Mouse (Mus musculus): ENCODE measurements around the gene Rnf207. TPM values are rescaled to one million over a fixed set of nuclear protein-coding genes. Genes with fewer than 3 reads are reported as not detected.
A peak's percentile ranks its signal among the peaks of the same experiment; 100 is the strongest.

Gene Rnf207
- polyA plus RNA-seq, 1 experiment from 2014 or later: 0.19 TPM

GRCm38 (mm10) chr4:152286887-152287286 lies 31.9 kb downstream of the Rnf207 start:
- WGBS: 8% methylated on average over 26 of the region's 26 CpGs

GRCm38 (mm10) chr4:152286183-152286582 lies 32.6 kb downstream of the Rnf207 start:
- Histone ChIP-seq H3K27me3 (ENCODE audit: control insufficient read depth, insufficient read depth, low read length) (peaks cover 90% of the 10 kb centered on the region), H3K4me1 (ENCODE audit: control insufficient read depth, insufficient read depth, low read length) (peaks cover 18% of the 10 kb centered on the region), H3K4me3 (ENCODE audit: low read depth, low read length) (no peak overlapping the region), H3K36me3 (ENCODE audit: control insufficient read depth, insufficient read depth, low read length) (no peaks in the 10 kb centered on the region), H3K27ac (replicated peaks; ENCODE audit: low read depth, low read length) (no peak overlapping the region), H3K9me3 (ENCODE audit: control insufficient read depth, low read length) (no peaks in the 10 kb centered on the region), H3K9ac (ENCODE audit: low read length) (no peak overlapping the region), H3K4me2 (ENCODE audit: low read depth, severe bottlenecking) (no peak overlapping the region)
- WGBS: 5% methylated on average over 29 of the region's 32 CpGs
- DNase-seq (ENCODE audit: low spot score) (no peak), ATAC-seq (ENCODE audit: insufficient number of reproducible peaks, low FRiP score, low TSS enrichment, low read depth) (0 out of 2 replicates have a peak, but pooled peaks have one; percentile 14)

More at GRCm38 (mm10) chr4:152286887-152287286, 31.9 kb downstream of the Rnf207 start:
- ATAC-seq (ENCODE audit: insufficient number of reproducible peaks, low FRiP score, low TSS enrichment, low read depth) (no peak), DNase-seq (ENCODE audit: low spot score) (peak; percentile 84)
- peaks cover 89% of the 10 kb centered on the region for H3K27me3 ChIP-seq (ENCODE audit: control insufficient read depth, insufficient read depth, low read length)
- no peaks in the 10 kb centered on the region for H3K9me3 ChIP-seq (ENCODE audit: control insufficient read depth, low read length)
- H3K27ac ChIP-seq (replicated peaks; ENCODE audit: low read depth, low read length): no peak overlapping the region
- H3K4me3 ChIP-seq (ENCODE audit: low read depth, low read length): no peak overlapping the region
- H3K36me3 ChIP-seq (ENCODE audit: control insufficient read depth, insufficient read depth, low read length): no peaks in the 10 kb centered on the region
- 0 out of 2 replicates have a peak overlapping the region, but pooled peaks have one; percentile 4 for H3K4me2 ChIP-seq (ENCODE audit: low read depth, severe bottlenecking)
- no peak overlapping the region for H3K9ac ChIP-seq (ENCODE audit: low read length)
- peaks cover 18% of the 10 kb centered on the region for H3K4me1 ChIP-seq (ENCODE audit: control insufficient read depth, insufficient read depth, low read length)

- peak; percentile 65 for DNase-seq (ENCODE audit: low spot score)
- Histone ChIP-seq H3K4me3 (ENCODE audit: low read depth, low read length) (no peak overlapping the region), H3K4me2 (ENCODE audit: low read depth, severe bottlenecking) (no peak overlapping the region), H3K36me3 (ENCODE audit: control insufficient read depth, insufficient read depth, low read length) (no peaks in the 10 kb centered on the region), H3K27me3 (ENCODE audit: control insufficient read depth, insufficient read depth, low read length) (peaks cover 86% of the 10 kb centered on the region), H3K27ac (replicated peaks; ENCODE audit: low read depth, low read length) (no peak overlapping the region), H3K9ac (ENCODE audit: low read length) (no peak overlapping the region), H3K9me3 (ENCODE audit: control insufficient read depth, low read length) (no peaks in the 10 kb centered on the region), H3K4me1 (ENCODE audit: control insufficient read depth, insufficient read depth, low read length) (peaks cover 15% of the 10 kb centered on the region)
- 3% methylated on average over 10 of the region's 10 CpGs for WGBS
- no peak for ATAC-seq (ENCODE audit: insufficient number of reproducible peaks, low FRiP score, low TSS enrichment, low read depth)
Measured at GRCm38 (mm10) chr4:152285505-152285904, 33.3 kb downstream of the Rnf207 start.

GRCm38 (mm10) chr4:152283186-152283950 lies 35.4 kb downstream of the Rnf207 start:
- Histone ChIP-seq H3K4me3 (ENCODE audit: low read depth, low read length) (peak overlapping the region; percentile 17), H3K36me3 (ENCODE audit: control insufficient read depth, insufficient read depth, low read length) (no peaks in the 10 kb centered on the region), H3K4me1 (ENCODE audit: control insufficient read depth, insufficient read depth, low read length) (peaks cover 9% of the 10 kb centered on the region), H3K27ac (replicated peaks; ENCODE audit: low read depth, low read length) (no peak overlapping the region), H3K9me3 (ENCODE audit: control insufficient read depth, low read length) (no peaks in the 10 kb centered on the region), H3K9ac (ENCODE audit: low read length) (no peak overlapping the region), H3K4me2 (ENCODE audit: low read depth, severe bottlenecking) (peak overlapping the region; percentile 45), H3K27me3 (ENCODE audit: control insufficient read depth, insufficient read depth, low read length) (peaks cover 77% of the 10 kb centered on the region)
- ATAC-seq (ENCODE audit: insufficient number of reproducible peaks, low FRiP score, low TSS enrichment, low read depth) (peak; percentile 65), DNase-seq (ENCODE audit: low spot score) (peak; percentile 90)
- WGBS: 4% methylated on average over 62 of the region's 70 CpGs

GRCm38 (mm10) chr4:152282721-152283120 lies 36.1 kb downstream of the Rnf207 start:
- no peaks in the 10 kb centered on the region for H3K36me3 ChIP-seq (ENCODE audit: control insufficient read depth, insufficient read depth, low read length)
- ATAC-seq (ENCODE audit: insufficient number of reproducible peaks, low FRiP score, low TSS enrichment, low read depth): peak; percentile 4; the same call in 1 of the 2 replicates
- peak overlapping the region; percentile 17 for H3K4me3 ChIP-seq (ENCODE audit: low read depth, low read length)
- H3K4me1 ChIP-seq (ENCODE audit: control insufficient read depth, insufficient read depth, low read length): peaks cover 9% of the 10 kb centered on the region
- peak overlapping the region; percentile 45; the same call in 1 of the 2 replicates for H3K4me2 ChIP-seq (ENCODE audit: low read depth, severe bottlenecking)
- DNase-seq (ENCODE audit: low spot score): no peak
- peaks cover 70% of the 10 kb centered on the region for H3K27me3 ChIP-seq (ENCODE audit: control insufficient read depth, insufficient read depth, low read length)
- H3K27ac ChIP-seq (replicated peaks; ENCODE audit: low read depth, low read length): no peak overlapping the region
- no peaks in the 10 kb centered on the region for H3K9me3 ChIP-seq (ENCODE audit: control insufficient read depth, low read length)
- H3K9ac ChIP-seq (ENCODE audit: low read length): no peak overlapping the region
- WGBS: 15% methylated on average over 34 of the region's 34 CpGs

- Histone ChIP-seq H3K4me1 (ENCODE audit: control insufficient read depth, insufficient read depth, low read length) (peaks cover 9% of the 10 kb centered on the region), H3K27me3 (ENCODE audit: control insufficient read depth, insufficient read depth, low read length) (peaks cover 61% of the 10 kb centered on the region), H3K4me2 (ENCODE audit: low read depth, severe bottlenecking) (no peak overlapping the region), H3K27ac (replicated peaks; ENCODE audit: low read depth, low read length) (no peak overlapping the region), H3K36me3 (ENCODE audit: control insufficient read depth, insufficient read depth, low read length) (no peaks in the 10 kb centered on the region), H3K9me3 (ENCODE audit: control insufficient read depth, low read length) (no peaks in the 10 kb centered on the region), H3K4me3 (ENCODE audit: low read depth, low read length) (no peak overlapping the region), H3K9ac (ENCODE audit: low read length) (no peak overlapping the region)
- DNase-seq (ENCODE audit: low spot score) (no peak), ATAC-seq (ENCODE audit: insufficient number of reproducible peaks, low FRiP score, low TSS enrichment, low read depth) (no peak)
- WGBS: 44% methylated on average over 15 of the region's 15 CpGs
Measured at GRCm38 (mm10) chr4:152281601-152282000, 37.2 kb downstream of the Rnf207 start.

GRCm38 (mm10) chr4:152278986-152279385 lies 39.8 kb downstream of the Rnf207 start:
- no peaks in the 10 kb centered on the region for H3K9me3 ChIP-seq (ENCODE audit: control insufficient read depth, low read length)
- H3K36me3 ChIP-seq (ENCODE audit: control insufficient read depth, insufficient read depth, low read length): no peaks in the 10 kb centered on the region
- no peak overlapping the region for H3K4me3 ChIP-seq (ENCODE audit: low read depth, low read length)
- ATAC-seq (ENCODE audit: insufficient number of reproducible peaks, low FRiP score, low TSS enrichment, low read depth): no peak
- 92% methylated on average over 23 of the region's 23 CpGs for WGBS
- no peak overlapping the region for H3K27ac ChIP-seq (replicated peaks; ENCODE audit: low read depth, low read length)
- no peak overlapping the region for H3K9ac ChIP-seq (ENCODE audit: low read length)
- DNase-seq (ENCODE audit: low spot score): no peak
- H3K4me2 ChIP-seq (ENCODE audit: low read depth, severe bottlenecking): no peak overlapping the region
- peaks cover 53% of the 10 kb centered on the region for H3K27me3 ChIP-seq (ENCODE audit: control insufficient read depth, insufficient read depth, low read length)
- H3K4me1 ChIP-seq (ENCODE audit: control insufficient read depth, insufficient read depth, low read length): peaks cover 16% of the 10 kb centered on the region

- Histone ChIP-seq H3K4me2 (ENCODE audit: low read depth, severe bottlenecking) (no peak overlapping the region), H3K9ac (ENCODE audit: low read length) (no peak overlapping the region), H3K27ac (replicated peaks; ENCODE audit: low read depth, low read length) (no peak overlapping the region), H3K9me3 (ENCODE audit: control insufficient read depth, low read length) (no peaks in the 10 kb centered on the region), H3K4me3 (ENCODE audit: low read depth, low read length) (no peak overlapping the region), H3K27me3 (ENCODE audit: control insufficient read depth, insufficient read depth, low read length) (peaks cover 42% of the 10 kb centered on the region), H3K36me3 (ENCODE audit: control insufficient read depth, insufficient read depth, low read length) (no peaks in the 10 kb centered on the region), H3K4me1 (ENCODE audit: control insufficient read depth, insufficient read depth, low read length) (peaks cover 21% of the 10 kb centered on the region)
- 66% methylated on average over 2 of the region's 2 CpGs for WGBS
- DNase-seq (ENCODE audit: low spot score): no peak
- no peak for ATAC-seq (ENCODE audit: insufficient number of reproducible peaks, low FRiP score, low TSS enrichment, low read depth)
Measured at GRCm38 (mm10) chr4:152277916-152278315, 40.9 kb downstream of the Rnf207 start.
